Mouse (Mus musculus) midbrain, embryonic 16.5 days (tissue): ENCODE data around the gene Spp2. TPM values are rescaled to one million over a fixed set of nuclear protein-coding genes. Genes with fewer than 3 reads are reported as not detected.

Experiments
- ATAC-seq: fragments of 200-750 bp; cut with Nextera tagmentation; 2 replicates; pipeline ENCODE4 v1.8.0; 2017; ENCODE audit warnings: moderate TSS enrichment
- H3K27ac ChIP-seq: fragments of 300-500 bp; sonication (generic); 2 replicates; pipeline ENCODE4 v1.5.1; 2014; ENCODE audit warnings: mild to moderate bottlenecking, low read length, mixed read lengths
- H3K27me3 ChIP-seq: fragments of 300-500 bp; sonication (generic); 2 replicates; pipeline ENCODE4 v1.6.1; 2014; ENCODE audit warnings: low read depth, low read length, mixed read lengths; ENCODE audit not compliant: control insufficient read depth, insufficient read depth
- H3K36me3 ChIP-seq: fragments of 300-500 bp; sonication (generic); 2 replicates; pipeline ENCODE4 v1.6.1; 2014; ENCODE audit warnings: mild to moderate bottlenecking, low read length, moderate library complexity, mixed read lengths; ENCODE audit not compliant: control insufficient read depth, insufficient read depth
- H3K4me1 ChIP-seq: fragments of 300-500 bp; sonication (generic); 2 replicates; pipeline ENCODE4 v1.6.1; 2014; ENCODE audit warnings: mild to moderate bottlenecking, low read length, mixed read lengths; ENCODE audit not compliant: control insufficient read depth, insufficient read depth
- H3K4me2 ChIP-seq: fragments of 300-500 bp; sonication (generic); 2 replicates; pipeline ENCODE4 v1.6.1; 2014; ENCODE audit warnings: mild to moderate bottlenecking, low read length, mixed read lengths
- H3K4me3 ChIP-seq: fragments of 300-500 bp; sonication (generic); 2 replicates; pipeline ENCODE4 v1.5.1; 2014; ENCODE audit warnings: low read depth, mild to moderate bottlenecking, low read length, moderate library complexity, mixed read lengths
- H3K9ac ChIP-seq: fragments of 300-500 bp; sonication (generic); 2 replicates; pipeline ENCODE4 v1.6.1; 2014; ENCODE audit warnings: low read depth, low read length, mixed read lengths
- H3K9me3 ChIP-seq: fragments of 300-500 bp; sonication (generic); replicated peaks from 2 replicates; pipeline ENCODE4 v1.6.1; 2014; ENCODE audit warnings: mild to moderate bottlenecking, low read length, mixed read lengths; ENCODE audit not compliant: control insufficient read depth, poor library complexity, severe bottlenecking
- WGBS: fragments of 180-500 bp; shearing (Covaris S2); extraction: QIAGEN DNeasy Blood & Tissue Kit; methylation state at CpG from one replicate; pipeline ENCODE4 v1.1.7; 2014; 5-methylcytosine and 5-hydroxymethylcytosine counted together
- polyA plus RNA-seq: library from polyadenylated mRNA; unstranded; fragments of >200 nt; fragmentation: Nextera tagmentation; extraction: Ambion mirVana; gene quantifications from 2 replicates; pipeline ENCODE4 v1.2.1, GENCODE M21; 2015

Spp2 gene
- polyA plus RNA-seq, 1 experiment from 2014 or later, result 0.74 TPM

DNA sequence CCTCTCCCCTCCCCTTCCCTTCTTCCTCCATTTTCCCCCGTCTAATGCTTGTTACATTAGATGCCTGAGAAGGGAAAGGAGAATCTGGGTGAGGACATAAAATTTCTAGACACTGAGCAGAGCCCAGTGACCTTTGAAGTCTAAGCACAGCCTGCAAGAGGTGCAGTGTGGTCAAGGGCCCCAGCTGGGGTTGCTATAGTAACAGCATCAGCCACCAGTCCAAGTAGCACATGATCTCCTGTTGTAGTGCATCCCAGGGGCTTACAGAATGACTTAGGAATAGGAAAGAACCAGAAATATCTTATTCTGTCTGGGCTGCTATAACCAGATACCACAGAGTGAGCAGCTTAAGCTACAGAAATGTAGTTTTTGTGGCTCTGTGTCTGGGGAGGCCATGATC, 22.7 kb downstream of the Spp2 start:
- Histone ChIP-seq H3K27ac (peak overlapping the region; percentile 60), H3K4me1 (peaks cover 7% of the 10 kb centered on the region), H3K4me2 (no peak overlapping the region), H3K36me3 (no peaks in the 10 kb centered on the region), H3K4me3 (no peak overlapping the region), H3K9me3 (no peaks in the 10 kb centered on the region), H3K9ac (no peak overlapping the region), H3K27me3 (no peaks in the 10 kb centered on the region)
- 43% methylated on average over 1 of the region's 1 CpGs for WGBS
- peak; percentile 80 for ATAC-seq

DNA sequence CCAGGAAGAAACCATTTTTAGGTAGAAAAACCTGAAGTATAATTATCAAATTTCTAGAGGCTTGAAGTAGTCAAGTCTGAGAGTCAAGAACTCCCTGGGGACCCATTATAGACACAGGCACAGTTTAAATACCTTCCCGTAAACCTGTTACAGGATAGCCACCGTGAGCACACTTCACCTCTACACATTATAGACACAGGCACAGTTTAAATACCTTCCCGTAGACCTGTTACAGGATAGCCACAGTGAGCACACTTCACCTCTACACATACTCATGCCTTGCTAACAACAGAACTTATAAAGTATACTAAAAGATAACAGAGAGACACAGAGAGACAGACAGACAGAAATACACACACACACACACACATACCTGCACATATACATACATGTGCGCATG, 24.5 kb downstream of the Spp2 start:
- Histone ChIP-seq H3K4me3 (no peak overlapping the region), H3K9me3 (no peaks in the 10 kb centered on the region), H3K4me2 (no peak overlapping the region), H3K27me3 (no peaks in the 10 kb centered on the region), H3K9ac (no peak overlapping the region), H3K36me3 (no peaks in the 10 kb centered on the region), H3K27ac (no peak overlapping the region), H3K4me1 (peaks cover 3% of the 10 kb centered on the region; the same call in 1 of the 2 replicates)
- 80% methylated on average over 4 of the region's 4 CpGs for WGBS
- ATAC-seq, result no peak

DNA sequence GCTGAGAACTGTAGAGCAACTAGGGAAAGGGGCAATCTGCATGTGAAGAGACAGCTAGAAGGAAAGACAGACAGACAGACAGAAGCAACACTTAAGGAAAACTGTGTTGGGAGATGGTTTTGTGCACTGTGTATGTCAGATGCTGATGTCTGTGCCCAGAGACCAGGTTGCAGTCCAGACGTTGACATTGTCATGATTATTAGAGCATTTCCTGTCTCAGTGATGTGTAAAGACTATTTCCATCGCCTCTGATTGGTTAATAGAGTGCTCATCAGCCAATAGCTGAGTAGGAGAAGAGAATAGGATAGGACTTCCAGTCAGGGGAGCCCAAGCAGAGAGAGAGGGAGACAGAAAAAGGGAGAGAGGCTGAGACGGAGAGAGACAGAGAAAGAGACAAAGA, 25.8 kb downstream of the Spp2 start:
- no peak overlapping the region for H3K27ac ChIP-seq
- no peak overlapping the region for H3K9ac ChIP-seq
- H3K4me3 ChIP-seq, result no peak overlapping the region
- no peaks in the 10 kb centered on the region for H3K9me3 ChIP-seq
- ATAC-seq, result no peak
- H3K4me2 ChIP-seq, result no peak overlapping the region
- no peaks in the 10 kb centered on the region for H3K36me3 ChIP-seq
- H3K4me1 ChIP-seq, result peaks cover 3% of the 10 kb centered on the region; the same call in 1 of the 2 replicates
- no peaks in the 10 kb centered on the region for H3K27me3 ChIP-seq
- 46% methylated on average over 3 of the region's 3 CpGs for WGBS

DNA sequence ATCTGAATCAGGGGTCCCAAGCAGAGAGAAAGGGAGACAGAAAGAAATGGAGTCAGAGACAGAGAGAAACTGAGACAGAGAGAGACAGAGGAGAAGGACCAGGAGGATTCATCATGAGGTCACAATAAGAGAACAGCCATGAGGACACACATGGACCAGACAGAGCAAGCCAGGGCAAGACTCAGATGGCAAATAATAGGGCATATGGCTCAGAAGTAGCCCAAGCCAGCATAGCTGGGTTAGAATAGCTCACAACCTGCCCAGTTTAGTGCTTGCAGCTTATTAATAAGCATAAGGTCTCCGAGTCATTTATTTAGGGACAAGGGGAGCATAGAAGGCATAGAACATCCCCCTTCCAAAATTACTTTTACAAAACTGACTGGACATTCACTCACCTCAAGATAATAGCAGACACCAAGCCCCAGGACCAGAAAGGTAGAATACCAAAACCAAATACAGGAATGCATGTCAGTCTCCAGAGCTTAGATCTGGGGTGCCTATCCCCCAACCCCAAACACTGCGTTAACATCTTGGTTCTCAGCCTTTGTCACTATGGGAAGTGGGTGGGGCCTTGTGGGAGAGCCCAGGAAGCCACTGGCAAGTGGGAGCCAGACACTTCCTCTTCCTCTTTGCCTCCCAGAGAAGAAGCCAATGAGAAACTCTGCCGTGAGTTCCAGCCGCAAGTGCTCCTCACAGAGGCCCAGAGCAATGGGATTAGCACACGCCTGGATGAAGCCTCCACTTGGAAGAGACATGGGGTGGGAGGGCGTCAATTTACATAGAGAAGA, 26.5 kb downstream of the Spp2 start:
- Histone ChIP-seq H3K4me1 (peaks cover 3% of the 10 kb centered on the region; the same call in 1 of the 2 replicates), H3K27me3 (no peaks in the 10 kb centered on the region), H3K27ac (no peak overlapping the region), H3K9ac (no peak overlapping the region), H3K4me3 (no peak overlapping the region), H3K36me3 (no peaks in the 10 kb centered on the region), H3K9me3 (no peaks in the 10 kb centered on the region), H3K4me2 (no peak overlapping the region)
- 53% methylated on average over 6 of the region's 6 CpGs for WGBS
- ATAC-seq, result no peak

DNA sequence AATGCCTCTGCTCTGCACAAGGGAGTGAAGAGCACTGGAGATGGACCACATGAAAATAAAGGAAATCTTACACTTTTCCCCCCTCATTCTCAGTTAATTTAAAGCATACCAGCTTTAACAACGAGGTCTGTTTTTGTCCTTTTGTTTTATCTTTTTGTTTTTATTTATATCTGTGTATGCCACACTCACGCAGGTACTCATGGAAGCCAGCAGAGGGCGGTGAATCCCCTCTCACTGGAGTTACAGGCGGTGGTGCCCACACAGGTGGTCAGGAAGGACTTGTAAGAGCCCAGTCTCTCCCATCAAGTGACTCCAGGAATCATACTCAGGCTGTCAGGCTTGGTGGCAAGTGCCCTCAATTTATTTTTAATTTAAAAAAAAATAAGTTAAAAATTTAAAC, 27.3 kb downstream of the Spp2 start:
- Histone ChIP-seq H3K27me3 (no peaks in the 10 kb centered on the region), H3K4me3 (no peak overlapping the region), H3K36me3 (no peaks in the 10 kb centered on the region), H3K4me1 (peaks cover 3% of the 10 kb centered on the region; the same call in 1 of the 2 replicates), H3K27ac (no peak overlapping the region), H3K9me3 (no peaks in the 10 kb centered on the region), H3K9ac (no peak overlapping the region), H3K4me2 (no peak overlapping the region)
- no peak for ATAC-seq
- 64% methylated on average over 4 of the region's 4 CpGs for WGBS

DNA sequence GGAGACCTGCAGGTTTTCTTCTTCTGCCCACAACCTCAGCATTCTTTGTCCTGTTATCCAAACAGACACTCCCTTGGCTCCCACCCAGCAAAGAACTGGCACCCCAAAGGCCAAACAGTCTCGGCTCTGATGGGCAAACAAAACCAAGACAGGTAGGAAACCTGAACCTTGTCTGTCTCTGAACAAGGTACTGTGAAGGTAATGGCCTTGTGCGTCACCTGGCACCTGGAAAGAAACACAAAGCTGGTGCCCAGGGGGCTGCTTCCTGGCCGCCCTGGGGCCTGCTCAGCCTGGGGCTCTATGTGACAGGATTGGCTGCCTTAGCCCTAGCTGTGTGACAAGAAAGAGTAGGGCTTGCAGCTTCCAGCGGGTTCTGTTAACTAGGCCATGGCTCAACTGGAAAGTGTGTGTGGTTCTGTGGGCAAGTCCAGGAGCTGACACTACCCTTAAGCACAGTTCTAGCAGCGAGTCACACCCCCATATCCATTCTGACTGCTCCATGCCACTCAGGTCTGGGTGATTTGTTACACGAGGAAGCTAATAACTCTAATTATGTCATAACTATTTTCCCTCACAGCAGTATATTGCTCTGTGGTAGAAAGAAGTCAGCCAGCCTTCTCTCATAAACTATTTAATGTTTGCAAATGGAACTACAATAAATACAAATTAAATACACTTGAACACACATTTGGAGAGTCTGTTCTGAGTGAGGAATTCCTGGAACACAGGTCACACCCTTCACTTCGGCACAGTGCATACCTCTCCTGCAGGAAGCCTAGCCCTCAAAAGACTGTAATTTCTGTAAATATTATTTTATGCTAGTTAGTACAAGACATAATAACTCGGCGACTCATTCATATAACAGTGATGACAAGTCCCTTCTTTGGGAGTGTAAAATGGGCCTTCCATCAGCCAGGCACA, 30.7 kb downstream of the Spp2 start:
- H3K4me2 ChIP-seq, result no peak overlapping the region
- no peaks in the 10 kb centered on the region for H3K9me3 ChIP-seq
- no peak for ATAC-seq
- no peaks in the 10 kb centered on the region for H3K27me3 ChIP-seq
- H3K36me3 ChIP-seq, result no peaks in the 10 kb centered on the region
- no peaks in the 10 kb centered on the region for H3K4me1 ChIP-seq
- no peak overlapping the region for H3K27ac ChIP-seq
- H3K9ac ChIP-seq, result no peak overlapping the region
- 81% methylated on average over 9 of the region's 9 CpGs for WGBS
- no peak overlapping the region for H3K4me3 ChIP-seq

DNA sequence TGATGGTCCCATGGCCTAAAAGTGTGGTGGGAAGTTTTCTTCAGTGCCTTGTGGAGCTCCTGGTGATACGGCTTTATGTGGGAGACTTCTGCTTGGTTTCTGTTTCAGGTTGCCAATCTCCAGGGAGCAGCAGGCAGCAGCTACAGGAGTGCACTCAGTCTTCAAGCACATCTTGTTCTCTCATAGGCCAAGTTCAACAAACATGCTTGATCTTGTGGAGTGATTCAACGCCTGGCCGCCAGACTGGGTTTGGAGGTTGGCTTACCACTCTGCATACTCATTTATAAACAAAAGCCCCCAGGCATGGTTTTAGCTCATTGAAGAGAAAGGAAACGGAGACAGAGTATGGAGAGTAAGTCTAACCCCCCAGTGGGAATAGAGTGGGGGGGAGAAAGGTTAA, 36.6 kb downstream of the Spp2 start:
- no peaks in the 10 kb centered on the region for H3K27me3 ChIP-seq
- no peak overlapping the region for H3K9ac ChIP-seq
- peaks cover 13% of the 10 kb centered on the region; the same call in 1 of the 2 replicates for H3K4me1 ChIP-seq
- no peak overlapping the region for H3K4me3 ChIP-seq
- ATAC-seq, result no peak
- H3K27ac ChIP-seq, result no peak overlapping the region
- H3K9me3 ChIP-seq, result no peaks in the 10 kb centered on the region
- no peak overlapping the region for H3K4me2 ChIP-seq
- 56% methylated on average over 4 of the region's 4 CpGs for WGBS
- no peaks in the 10 kb centered on the region for H3K36me3 ChIP-seq

DNA sequence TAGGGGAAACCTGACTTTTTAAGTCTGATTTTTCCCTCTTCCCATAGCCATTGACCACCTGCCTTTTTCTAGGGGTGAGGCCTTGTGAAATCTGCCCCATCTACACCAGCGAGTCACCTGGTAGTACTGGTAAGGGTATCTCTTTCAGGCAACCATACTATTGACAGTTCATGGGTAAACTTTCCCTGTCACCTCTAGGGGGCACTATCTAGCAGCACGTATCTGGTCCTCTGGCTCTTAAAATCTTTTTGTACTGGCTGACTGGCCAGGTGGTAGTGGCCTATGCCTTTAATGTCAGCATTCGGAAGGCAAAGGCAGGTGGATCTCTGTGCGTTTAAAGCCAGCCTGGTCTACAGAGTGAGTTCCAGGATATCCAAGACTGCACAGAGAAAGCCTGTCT, 38.6 kb downstream of the Spp2 start:
- H3K4me2 ChIP-seq, result no peak overlapping the region
- no peaks in the 10 kb centered on the region for H3K36me3 ChIP-seq
- H3K9me3 ChIP-seq, result no peaks in the 10 kb centered on the region
- no peak overlapping the region for H3K4me3 ChIP-seq
- ATAC-seq, result no peak
- H3K4me1 ChIP-seq, result peaks cover 13% of the 10 kb centered on the region; the same call in 1 of the 2 replicates
- H3K27me3 ChIP-seq, result no peaks in the 10 kb centered on the region
- no peak overlapping the region for H3K9ac ChIP-seq
- H3K27ac ChIP-seq, result no peak overlapping the region
- 73% methylated on average over 4 of the region's 4 CpGs for whole genome bisulfite sequencing
